Mouse (Mus musculus) heart, postnatal 0 days (tissue): ENCODE measurements around the gene Oaz3.

Source experiments
- CTCF ChIP-seq: IDR thresholded peaks from 2 replicates; pipeline ENCODE4 v1.5.1; 2016; ENCODE audit warnings: antibody characterized with exemption, control low read depth, low read depth
- EP300 ChIP-seq: IDR thresholded peaks from 2 replicates; pipeline ENCODE4 v1.6.1; 2016; ENCODE audit warnings: antibody characterized with exemption, low read depth

GRCm38 (mm10) chr3:94389420-94389819 lies 54.3 kb downstream of the Oaz3 start:
- TF ChIP-seq CTCF, result no peak
- TF ChIP-seq EP300, result no peak
